ENCODE assay signal across 8 mouse cellular contexts in the genomic region with DNA sequence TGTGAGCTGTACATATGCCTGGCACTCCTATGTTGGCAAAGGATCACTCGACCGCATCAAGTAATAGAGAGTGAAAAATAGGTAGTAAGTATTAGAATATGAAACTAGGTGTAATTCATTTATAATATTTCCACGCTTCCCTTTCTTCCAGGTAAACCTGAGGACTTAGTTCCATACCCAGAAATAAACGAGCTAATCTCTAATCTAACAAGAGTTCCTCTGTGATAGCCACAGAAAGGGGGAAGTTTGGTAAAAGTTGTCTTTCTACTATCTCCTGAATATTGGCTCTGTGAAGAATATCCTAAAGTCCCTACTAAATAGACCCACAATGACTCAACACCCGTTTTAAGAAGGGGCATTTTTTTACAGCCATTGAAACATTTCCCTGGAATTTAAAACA. TPM values are rescaled to one million over a fixed set of nuclear protein-coding genes. Genes with fewer than 3 reads are reported as not detected.
A peak's percentile ranks its signal among the peaks of the same experiment; 100 is the strongest.
DNase-seq lines count a peak whose midpoint lies in the region; ATAC-seq and TF ChIP-seq lines count a peak whose summit lies in the region.

No protein-coding gene starts in this region.

- H3K27ac ChIP-seq in liver, adult 2 months (replicated peaks; ENCODE audit: insufficient read depth, low read depth, low read length) = peak overlapping the region; percentile 28
- no peak overlapping the region for H3K27ac ChIP-seq in embryonic facial prominence, embryonic 11.5 days (replicated peaks; ENCODE audit: low read depth, low read length)
- no peak overlapping the region for H3K27ac ChIP-seq in intestine, embryonic 14.5 days (ENCODE audit: low read depth)

- ATAC-seq in embryonic facial prominence, embryonic 11.5 days (replicated peaks; ENCODE audit: insufficient number of reproducible peaks, low FRiP score, low TSS enrichment, low read depth) = no peak
- no peak for ATAC-seq in intestine, embryonic 14.5 days (replicated peaks; ENCODE audit: low FRiP score, low TSS enrichment, low read depth)

- peak overlapping the region; percentile 38 for H3K9ac ChIP-seq in liver, adult 2 months (ENCODE audit: low read depth, low read length)
- H3K9ac ChIP-seq in embryonic facial prominence, embryonic 11.5 days (replicated peaks; ENCODE audit: low read length) = peak overlapping the region; percentile 87
- H3K9ac ChIP-seq in intestine, embryonic 14.5 days (ENCODE audit: low read length) = peak overlapping the region; percentile 80

- no peak for DNase-seq in liver, adult 2 months (ENCODE audit: extremely low read depth, low read depth, low spot score)
- DNase-seq in liver (no peak), adipocyte (ENCODE audit: low spot score) (no peak)
- DNase-seq in embryonic facial prominence, embryonic 11.5 days (ENCODE audit: low spot score) = no peak
- DNase-seq in intestine, embryonic 14.5 days (ENCODE audit: low spot score) = peak; percentile 48
- no peak for DNase-seq in T-cell, adult 2 months (ENCODE audit: low spot score)
- no peak for DNase-seq in urinary bladder, adult 18-20 months (ENCODE audit: low spot score in 2 of 2)

- WGBS in liver, adult 2 months = 45% methylated on average over 5 of the region's 5 CpGs
- WGBS in embryonic facial prominence, embryonic 11.5 days = 59% methylated on average over 5 of the region's 5 CpGs
- WGBS in intestine, embryonic 14.5 days = 54% methylated on average over 5 of the region's 5 CpGs

- H3K27me3 ChIP-seq in liver, adult 2 months (ENCODE audit: control insufficient read depth, insufficient read depth, low read length) = no peaks in the 10 kb centered on the region
- H3K27me3 ChIP-seq in embryonic facial prominence, embryonic 11.5 days (ENCODE audit: control insufficient read depth, insufficient read depth, low read length) = no peaks in the 10 kb centered on the region
- no peaks in the 10 kb centered on the region for H3K27me3 ChIP-seq in intestine, embryonic 14.5 days (replicated peaks; ENCODE audit: control insufficient read depth, insufficient read depth, low read length)
- no peaks in the 10 kb centered on the region for H3K27me3 ChIP-seq in myocyte (ENCODE audit: control insufficient read depth, insufficient read depth, insufficient read length)

- no peak for TF ChIP-seq CTCF in liver, adult 2 months (IDR thresholded peaks at IDR 0.05; ENCODE audit: low read depth, low read length)

- no peak for TF ChIP-seq POLR2A in liver, adult 2 months (IDR thresholded peaks at IDR 0.05; ENCODE audit: extremely low read depth, insufficient read depth, low read length)
- no peak for TF ChIP-seq POLR2A in myocyte (IDR thresholded peaks at IDR 0.05; ENCODE audit: insufficient read length, low read depth)

- peaks cover 10% of the 10 kb centered on the region; the same call in 1 of the 2 replicates for H3K79me2 ChIP-seq in liver, adult 2 months (ENCODE audit: control insufficient read depth, insufficient read depth, low read length)
- H3K79me2 ChIP-seq in myocyte (ENCODE audit: control insufficient read depth, insufficient read depth) = peaks cover 40% of the 10 kb centered on the region

- peak overlapping the region; percentile 80 for H3ac ChIP-seq in myocyte (ENCODE audit: control insufficient read depth, insufficient read length)

- no peaks in the 10 kb centered on the region for H3K9me3 ChIP-seq in embryonic facial prominence, embryonic 11.5 days (replicated peaks; ENCODE audit: control insufficient read depth, low read length)
- no peaks in the 10 kb centered on the region for H3K9me3 ChIP-seq in intestine, embryonic 14.5 days (ENCODE audit: control insufficient read depth, low read length)

- peak overlapping the region; percentile 74 for H3K4me2 ChIP-seq in embryonic facial prominence, embryonic 11.5 days (ENCODE audit: low read depth, low read length)
- H3K4me2 ChIP-seq in intestine, embryonic 14.5 days (ENCODE audit: low read length) = peak overlapping the region; percentile 89
- H3K4me2 ChIP-seq in myocyte (ENCODE audit: low read depth) = peak overlapping the region; percentile 91

- H3K4me1 ChIP-seq in liver, adult 2 months (ENCODE audit: control insufficient read depth, insufficient read depth, low read length) = peaks cover 5% of the 10 kb centered on the region; the same call in 1 of the 2 replicates
- 0 out of 2 replicates have a peak, but pooled peaks cover 2% of the 10 kb centered on the region for H3K4me1 ChIP-seq in embryonic facial prominence, embryonic 11.5 days (ENCODE audit: control insufficient read depth, insufficient read depth, low read length)
- H3K4me1 ChIP-seq in intestine, embryonic 14.5 days (replicated peaks; ENCODE audit: control insufficient read depth, insufficient read depth, low read length) = peaks cover 20% of the 10 kb centered on the region

- H3K36me3 ChIP-seq in liver, adult 2 months (ENCODE audit: control insufficient read depth, insufficient read depth, low read length) = peaks cover 2% of the 10 kb centered on the region; the same call in 1 of the 2 replicates
- no peaks in the 10 kb centered on the region for H3K36me3 ChIP-seq in embryonic facial prominence, embryonic 11.5 days (replicated peaks; ENCODE audit: control insufficient read depth, insufficient read depth, low read depth, low read length)
- H3K36me3 ChIP-seq in intestine, embryonic 14.5 days (ENCODE audit: control insufficient read depth, insufficient read depth, low read length) = peaks cover 4% of the 10 kb centered on the region; the same call in 1 of the 2 replicates
- H3K36me3 ChIP-seq in myocyte (ENCODE audit: control insufficient read depth, insufficient read depth) = no peaks in the 10 kb centered on the region

- H3K4me3 ChIP-seq in liver, adult 2 months (ENCODE audit: insufficient read depth, low read depth, low read length) = no peak overlapping the region
- H3K4me3 ChIP-seq in embryonic facial prominence, embryonic 11.5 days (ENCODE audit: low read depth, low read length) = peak overlapping the region; percentile 83
- H3K4me3 ChIP-seq in intestine, embryonic 14.5 days (ENCODE audit: low read depth, low read length) = peak overlapping the region; percentile 93
- H3K4me3 ChIP-seq in myocyte = peak overlapping the region; percentile 82

TF ChIP-seq in myocyte, 11 proteins besides CTCF, POLR2A, EP300 and RAD21:
- no peak for TF ChIP-seq TCF12 (IDR thresholded peaks at IDR 0.05; ENCODE audit: insufficient read depth, poor library complexity, severe bottlenecking)

RNA-seq across cellular contexts. Expression of a gene that starts 0.7 kb away (rescaled TPM):
- 89.5 and 92.8 TPM in 2 replicates for total RNA-seq in liver, adult 2 months (2014; rRNA removed)
- polyA plus RNA-seq in liver, adult 2 months (2012; rRNA removed) = 19.0 and 24.6 TPM in 2 replicates
- polyA plus RNA-seq in embryonic facial prominence, embryonic 11.5 days (2014; fragmentation: Nextera tagmentation; extraction: Ambion mirVana) = 229 and 242 TPM in 2 replicates
- polyA plus RNA-seq in intestine, embryonic 14.5 days (2014; fragmentation: Nextera tagmentation; extraction: Ambion mirVana) = 171 and 182 TPM in 2 replicates
- polyA plus RNA-seq in myocyte (2012; fragmentation: generic; extraction: Trizol) = 20.1 TPM

RNA-seq across cellular contexts. Expression of a gene that starts 8.0 kb away (rescaled TPM):
- not detected in 2 replicates for total RNA-seq in liver, adult 2 months (2014; rRNA removed)
- not detected in 2 replicates for polyA plus RNA-seq in liver, adult 2 months (2012; rRNA removed)
- polyA plus RNA-seq in embryonic facial prominence, embryonic 11.5 days (2014; fragmentation: Nextera tagmentation; extraction: Ambion mirVana) = 0.11 and 0.31 TPM in 2 replicates
- polyA plus RNA-seq in intestine, embryonic 14.5 days (2014; fragmentation: Nextera tagmentation; extraction: Ambion mirVana) = 0.04 and 0.26 TPM in 2 replicates
- polyA plus RNA-seq in myocyte (2012; fragmentation: generic; extraction: Trizol) = 0.06 TPM

RNA-seq across cellular contexts. Expression of a gene that starts 39.5 kb away (rescaled TPM):
- total RNA-seq in liver, adult 2 months (2014; rRNA removed) = 2.7 and 3.8 TPM in 2 replicates
- polyA plus RNA-seq in liver, adult 2 months (2012; rRNA removed) = 9.3 and 15.1 TPM in 2 replicates
- 2.8 and 3.1 TPM in 2 replicates for polyA plus RNA-seq in embryonic facial prominence, embryonic 11.5 days (2014; fragmentation: Nextera tagmentation; extraction: Ambion mirVana)
- 3.0 and 3.5 TPM in 2 replicates for polyA plus RNA-seq in intestine, embryonic 14.5 days (2014; fragmentation: Nextera tagmentation; extraction: Ambion mirVana)
- 3.3 TPM for polyA plus RNA-seq in myocyte (2012; fragmentation: generic; extraction: Trizol)

RNA-seq across cellular contexts. Expression of a gene that starts 54.1 kb away (rescaled TPM):
- total RNA-seq in liver, adult 2 months (2014; rRNA removed) = 2.9 and 3.9 TPM in 2 replicates
- polyA plus RNA-seq in liver, adult 2 months (2012; rRNA removed) = 0.91 and 1.5 TPM in 2 replicates
- 0.63 and 0.93 TPM in 2 replicates for polyA plus RNA-seq in embryonic facial prominence, embryonic 11.5 days (2014; fragmentation: Nextera tagmentation; extraction: Ambion mirVana)
- polyA plus RNA-seq in intestine, embryonic 14.5 days (2014; fragmentation: Nextera tagmentation; extraction: Ambion mirVana) = 0.93 and 1.6 TPM in 2 replicates
- polyA plus RNA-seq in myocyte (2012; fragmentation: generic; extraction: Trizol) = 0.90 TPM

RNA-seq across cellular contexts. Expression of a gene that starts 54.3 kb away (rescaled TPM):
- 2.1 and 2.4 TPM in 2 replicates for total RNA-seq in liver, adult 2 months (2014; rRNA removed)
- 3.8 and 4.1 TPM in 2 replicates for polyA plus RNA-seq in liver, adult 2 months (2012; rRNA removed)
- polyA plus RNA-seq in embryonic facial prominence, embryonic 11.5 days (2014; fragmentation: Nextera tagmentation; extraction: Ambion mirVana) = 1.4 and 1.6 TPM in 2 replicates
- polyA plus RNA-seq in intestine, embryonic 14.5 days (2014; fragmentation: Nextera tagmentation; extraction: Ambion mirVana) = 2.3 and 2.6 TPM in 2 replicates
- polyA plus RNA-seq in myocyte (2012; fragmentation: generic; extraction: Trizol) = 3.2 TPM
